Mouse (Mus musculus) brown adipose tissue, adult 24 weeks (tissue): ENCODE measurements around the gene Usp3. TPM values are rescaled to one million over a fixed set of nuclear protein-coding genes. Genes with fewer than 3 reads are reported as not detected.

ENCODE experiments used
- H3K27ac ChIP-seq: fragments of 200-500 bp; replicated peaks from 2 replicates; pipeline ENCODE4 v1.5.1; 2012; ENCODE audit warnings: low read depth, mild to moderate bottlenecking, low read length
- H3K4me1 ChIP-seq: fragments of 200-500 bp; 2 replicates; pipeline ENCODE4 v1.6.1; 2012; ENCODE audit warnings: low read length, mixed read lengths; ENCODE audit not compliant: control insufficient read depth, insufficient read depth, insufficient read length
- H3K4me3 ChIP-seq: fragments of 200-500 bp; 2 replicates; pipeline ENCODE4 v1.5.1; 2012; ENCODE audit warnings: low read depth, mild to moderate bottlenecking, low read length, moderate library complexity; ENCODE audit not compliant: insufficient read depth
- polyA plus RNA-seq: library from polyadenylated mRNA; stranded (reverse); fragments of >200 nt; gene quantifications from 2 replicates; pipeline ENCODE4 v1.2.4, GENCODE M21; 2012; ENCODE audit not compliant: missing spikeins, insufficient read depth, insufficient read length

Usp3 gene
- polyA plus RNA-seq, 1 experiment: 16.8 TPM

- Histone ChIP-seq H3K27ac (peak overlapping the region; percentile 22; the same call in 1 of the 2 replicates), H3K4me3 (peak overlapping the region; percentile 85)
Measured at GRCm38 (mm10) chr9:66594061-66594460, 1.1 kb upstream of the Usp3 start.

GRCm38 (mm10) chr9:66593613-66593969, 649 bp upstream of the Usp3 start:
- Histone ChIP-seq H3K4me1 (peaks cover 3% of the 10 kb centered on the region; the same call in 1 of the 2 replicates), H3K4me3 (peak overlapping the region; percentile 85), H3K27ac (peak overlapping the region; percentile 81)

More at GRCm38 (mm10) chr9:66594061-66594460, 1.1 kb upstream of the Usp3 start:
- peaks cover 3% of the 10 kb centered on the region; the same call in 1 of the 2 replicates for H3K4me1 ChIP-seq

GRCm38 (mm10) chr9:66591851-66592645, 894 bp downstream of the Usp3 start:
- H3K4me1 ChIP-seq: peaks cover 6% of the 10 kb centered on the region
- peak overlapping the region; percentile 97 for H3K4me3 ChIP-seq
- peak overlapping the region; percentile 80 for H3K27ac ChIP-seq

- Histone ChIP-seq H3K27ac (no peak overlapping the region), H3K4me3 (no peak overlapping the region)
Measured at GRCm38 (mm10) chr9:66590051-66590450, 2.9 kb downstream of the Usp3 start.

GRCm38 (mm10) chr9:66587016-66587415, 5.9 kb downstream of the Usp3 start:
- Histone ChIP-seq H3K4me1 (peaks cover 6% of the 10 kb centered on the region), H3K4me3 (no peak overlapping the region), H3K27ac (no peak overlapping the region)

More at GRCm38 (mm10) chr9:66590051-66590450, 2.9 kb downstream of the Usp3 start:
- H3K4me1 ChIP-seq: peaks cover 6% of the 10 kb centered on the region

- Histone ChIP-seq H3K4me3 (no peak overlapping the region), H3K27ac (no peak overlapping the region), H3K4me1 (peaks cover 6% of the 10 kb centered on the region)
Measured at GRCm38 (mm10) chr9:66586533-66586932, 6.4 kb downstream of the Usp3 start.

GRCm38 (mm10) chr9:66585191-66585590, 7.8 kb downstream of the Usp3 start:
- no peak overlapping the region for H3K27ac ChIP-seq
- peaks cover 3% of the 10 kb centered on the region; the same call in 1 of the 2 replicates for H3K4me1 ChIP-seq
- H3K4me3 ChIP-seq: no peak overlapping the region

- peaks cover 3% of the 10 kb centered on the region; the same call in 1 of the 2 replicates for H3K4me1 ChIP-seq
- H3K4me3 ChIP-seq: no peak overlapping the region
- H3K27ac ChIP-seq: no peak overlapping the region
Measured at GRCm38 (mm10) chr9:66584176-66584575, 8.8 kb downstream of the Usp3 start.

GRCm38 (mm10) chr9:66583244-66583643, 9.7 kb downstream of the Usp3 start:
- Histone ChIP-seq H3K4me1 (peaks cover 3% of the 10 kb centered on the region; the same call in 1 of the 2 replicates), H3K27ac (no peak overlapping the region), H3K4me3 (no peak overlapping the region)

GRCm38 (mm10) chr9:66581694-66582093, 11.2 kb downstream of the Usp3 start:
- no peak overlapping the region for H3K4me3 ChIP-seq
- no peak overlapping the region for H3K27ac ChIP-seq
- H3K4me1 ChIP-seq: peaks cover 1% of the 10 kb centered on the region

GRCm38 (mm10) chr9:66580722-66581121, 12.2 kb downstream of the Usp3 start:
- peaks cover 5% of the 10 kb centered on the region for H3K4me1 ChIP-seq
- H3K27ac ChIP-seq: no peak overlapping the region
- no peak overlapping the region for H3K4me3 ChIP-seq

- no peak overlapping the region for H3K4me3 ChIP-seq
- H3K27ac ChIP-seq: no peak overlapping the region
- H3K4me1 ChIP-seq: peaks cover 12% of the 10 kb centered on the region
Measured at GRCm38 (mm10) chr9:66575878-66576238, 17.1 kb downstream of the Usp3 start.

GRCm38 (mm10) chr9:66575041-66575877, 17.7 kb downstream of the Usp3 start:
- H3K4me1 ChIP-seq: peaks cover 12% of the 10 kb centered on the region
- H3K4me3 ChIP-seq: no peak overlapping the region
- H3K27ac ChIP-seq: peak overlapping the region; percentile 42

- Histone ChIP-seq H3K4me1 (peaks cover 12% of the 10 kb centered on the region), H3K27ac (no peak overlapping the region), H3K4me3 (no peak overlapping the region)
Measured at GRCm38 (mm10) chr9:66571986-66572700, 20.8 kb downstream of the Usp3 start.

- no peak overlapping the region for H3K4me3 ChIP-seq
- H3K4me1 ChIP-seq: peaks cover 3% of the 10 kb centered on the region; the same call in 1 of the 2 replicates
- H3K27ac ChIP-seq: no peak overlapping the region
Measured at GRCm38 (mm10) chr9:66562215-66562614, 30.7 kb downstream of the Usp3 start.
